Comparison of ENCODE assay signal across 8 mouse cellular contexts in the genomic region with DNA sequence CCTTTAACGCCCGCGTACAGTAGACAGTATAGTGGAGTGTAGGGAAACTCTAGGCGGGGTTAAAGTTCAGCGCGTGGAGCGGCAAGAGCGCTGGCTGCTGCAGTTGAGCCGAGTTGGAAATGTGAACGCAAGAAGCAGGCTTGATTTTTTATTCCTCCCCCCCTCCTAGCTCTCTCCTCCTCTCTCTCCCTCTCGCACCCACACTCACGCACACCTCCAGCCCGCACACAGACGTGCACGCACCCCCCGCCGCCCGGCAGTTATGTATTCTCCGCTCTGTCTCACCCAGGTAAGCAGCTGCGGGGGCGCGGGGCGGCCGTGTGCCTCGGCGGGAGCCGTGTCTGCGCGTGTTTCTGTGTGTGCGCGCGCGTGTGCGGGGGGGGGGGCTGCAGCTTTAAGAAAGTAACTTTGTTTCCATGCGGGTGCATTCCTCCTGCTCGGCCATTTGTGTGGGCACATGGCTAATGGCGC. TPM values are rescaled to one million over a fixed set of nuclear protein-coding genes. Genes with fewer than 3 reads are reported as not detected.
A peak's percentile ranks its signal among the peaks of the same experiment; 100 is the strongest.
DNase-seq lines count a peak whose midpoint lies in the region; ATAC-seq lines count a peak whose summit lies in the region.

Gene E130114P18Rik (minus strand): TSS at position 373 of the 471 bp plus-strand sequence.

- H3K4me1 ChIP-seq in hindbrain, embryonic 13.5 days (replicated peaks) = peaks cover 33% of the 10 kb centered on the region
- peaks cover 46% of the 10 kb centered on the region for H3K4me1 ChIP-seq in megakaryocyte, embryonic 14.5 days

- H3K36me3 ChIP-seq in hindbrain, embryonic 13.5 days = no peaks in the 10 kb centered on the region
- no peaks in the 10 kb centered on the region for H3K36me3 ChIP-seq in megakaryocyte, embryonic 14.5 days (replicated peaks; ENCODE audit: low read length)

- DNase-seq in T-cell, adult 2 months (ENCODE audit: low spot score) = peak; percentile 40
- DNase-seq in cerebellum, postnatal 10 days = peak; percentile 80
- peak; percentile 76 for DNase-seq in gastrocnemius, adult 18-20 months (ENCODE audit: low spot score)
- DNase-seq in left cerebral cortex, postnatal 4 days = peak; percentile 69
- peak; percentile 51 for DNase-seq in right cerebral cortex, postnatal 25 days

- peaks cover 31% of the 10 kb centered on the region for H3K27me3 ChIP-seq in hindbrain, embryonic 13.5 days
- H3K27me3 ChIP-seq in megakaryocyte, embryonic 14.5 days (replicated peaks) = peaks cover 57% of the 10 kb centered on the region

- H3K27ac ChIP-seq in hindbrain, embryonic 13.5 days = peak within 1 kb of the TSS; percentile 94

- intact Hi-C loops in left cerebral cortex, postnatal 4 days (cut with DNase I) = no loop called here

- peak within 1 kb of the TSS; percentile 89 for H3K4me3 ChIP-seq in hindbrain, embryonic 13.5 days
- H3K4me3 ChIP-seq in megakaryocyte, embryonic 14.5 days (replicated peaks) = peak within 1 kb of the TSS; percentile 92

- peak within 1 kb of the TSS; percentile 88 for H3K4me2 ChIP-seq in hindbrain, embryonic 13.5 days

- WGBS in hindbrain, embryonic 13.5 days = 1% methylated on average over 35 of the region's 37 CpGs

- H3K9ac ChIP-seq in hindbrain, embryonic 13.5 days = peak within 1 kb of the TSS; percentile 90

- ATAC-seq in hindbrain, embryonic 13.5 days (ENCODE audit: low FRiP score) = peak; percentile 84
- ATAC-seq in activated CD4-positive, CD25-positive, alpha-beta regulatory T cell, adult 4 months = no peak

- no peaks in the 10 kb centered on the region for H3K9me3 ChIP-seq in hindbrain, embryonic 13.5 days
- no peaks in the 10 kb centered on the region for H3K9me3 ChIP-seq in megakaryocyte, embryonic 14.5 days

RNA-seq across cellular contexts. Expression of gene E130114P18Rik, which starts in this region (rescaled TPM):
- total RNA-seq in gastrocnemius, adult 18-20 months (2021) = under 1 TPM in 1 of 2 experiments, not detected in 1; 0.21 TPM
- polyA plus RNA-seq in hindbrain, embryonic 13.5 days (2015; fragmentation: Nextera tagmentation; extraction: Ambion mirVana) = 34.2 and 37.0 TPM in 2 replicates
- 1 to 10 TPM; 6.6 to 8.2 TPM for total RNA-seq in left cerebral cortex, postnatal 4 days (2021)
- not detected in 2 replicates for polyA plus RNA-seq in megakaryocyte, embryonic 14.5 days (2012; ENCODE audit: insufficient read depth, low replicate concordance)
- not detected for polyA plus RNA-seq in activated CD4-positive, CD25-positive, alpha-beta regulatory T cell, adult 4 months (2017; shearing (Covaris generic))

Comparison
In these comparisons a context has a peak if more than half of its experiments do, and no peak if none do; other contexts are left out.
1. RNA of gene E130114P18Rik (total RNA-seq): 6.6 to 8.2 TPM in left cerebral cortex, postnatal 4 days; 0.21 TPM in gastrocnemius, adult 18-20 months; every median in the first group is over 4 times any median in the second.
2. RNA of gene E130114P18Rik (polyA plus RNA-seq): 34.2 to 37.0 TPM in hindbrain, embryonic 13.5 days; not detected in megakaryocyte, embryonic 14.5 days and not detected in activated CD4-positive, CD25-positive, alpha-beta regulatory T cell, adult 4 months; every median in the first group is over 10 times any median in the second.
3. Peak in DNase-seq in gastrocnemius, adult 18-20 months; RNA of the gene not detected or under 1 TPM.
4. Peak in every context shown above with its lines, with median percentiles within 50 percentile points of each other: DNase-seq.